Mouse (Mus musculus): ENCODE measurements at regions not wholly inside any gene's neighbourhood (a gene's known extent, or its start where the extent isn't known, plus 50 kb on each side); places are given as distances from the start of the nearest gene placed in this dataset.

DNA sequence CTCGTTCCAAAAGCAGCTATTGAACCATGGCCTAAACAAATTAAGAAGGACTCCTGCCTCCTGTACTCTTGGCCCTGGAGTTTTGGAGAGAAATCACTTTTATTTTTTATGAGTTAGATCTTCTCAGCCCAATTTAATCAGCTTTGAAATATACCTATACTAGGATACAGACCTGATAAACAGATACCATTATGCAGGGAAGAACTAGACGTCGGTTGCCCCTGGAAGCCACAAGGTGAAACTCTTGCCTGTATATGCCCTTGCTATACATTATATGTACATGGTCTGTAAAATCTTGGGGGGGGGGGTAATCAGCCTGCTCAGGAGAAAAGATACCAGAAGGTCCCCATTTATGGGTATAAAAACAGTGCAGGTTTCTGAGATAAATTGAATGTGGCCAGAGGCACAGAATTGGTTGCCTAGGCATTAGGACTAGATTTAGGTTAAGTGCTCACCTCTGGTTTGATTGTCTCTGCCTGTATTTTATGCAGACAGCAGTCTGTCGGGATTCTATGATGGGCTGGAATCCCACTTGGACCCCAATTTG, 1239.9 kb upstream of the A1bg start:
- Histone ChIP-seq H3K36me3 (ENCODE audit: control insufficient read depth, insufficient read depth, low read length) (no peaks in the 10 kb centered on the region), H3K9ac (ENCODE audit: low read length) (no peak overlapping the region), H3K27ac (replicated peaks; ENCODE audit: low read depth, low read length) (no peak overlapping the region), H3K27me3 (ENCODE audit: control insufficient read depth, insufficient read depth, low read length) (no peaks in the 10 kb centered on the region), H3K9me3 (ENCODE audit: control insufficient read depth, low read length) (no peaks in the 10 kb centered on the region), H3K4me1 (ENCODE audit: control insufficient read depth, insufficient read depth, low read length) (no peaks in the 10 kb centered on the region), H3K4me2 (ENCODE audit: low read depth, severe bottlenecking) (no peak overlapping the region), H3K4me3 (ENCODE audit: low read depth, low read length) (no peak overlapping the region)
- ATAC-seq (ENCODE audit: insufficient number of reproducible peaks, low FRiP score, low TSS enrichment, low read depth) (no peak), DNase-seq (ENCODE audit: low spot score) (no peak)
- 83% methylated on average over 4 of the region's 4 CpGs for WGBS

DNA sequence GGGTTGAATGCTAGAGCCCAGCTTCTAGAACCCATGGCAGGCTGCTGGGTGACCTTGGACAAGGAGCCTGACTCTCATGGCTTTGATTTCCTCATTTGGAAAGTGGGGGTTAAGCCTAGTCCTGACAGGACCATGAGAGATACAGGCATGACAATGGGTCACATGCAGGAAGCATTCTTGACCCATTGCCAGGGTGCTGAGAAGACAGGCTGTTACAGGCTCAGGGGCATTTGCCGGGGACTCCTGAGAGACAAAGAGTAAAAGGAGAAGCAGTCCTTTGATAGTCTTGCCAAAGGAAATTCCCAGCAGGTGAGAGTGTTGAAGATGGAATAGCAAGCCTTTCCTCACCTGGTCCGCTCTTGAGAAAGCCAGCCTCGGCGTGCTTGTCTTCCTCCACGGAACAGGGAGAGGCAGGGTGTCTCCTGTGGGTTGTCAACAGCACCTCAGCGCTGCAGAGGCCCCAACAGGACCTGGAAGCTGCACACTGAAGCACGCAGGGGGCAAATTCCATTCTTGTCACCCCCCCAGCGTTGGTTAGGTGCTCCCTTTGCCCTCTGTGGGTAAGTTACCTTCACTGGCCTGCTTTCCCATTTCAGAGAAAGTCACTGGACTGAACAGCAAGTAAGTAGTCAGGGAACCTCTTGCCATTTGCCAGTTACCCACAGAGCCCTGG, 1239.3 kb upstream of the A1bg start:
- ATAC-seq (ENCODE audit: insufficient number of reproducible peaks, low FRiP score, low TSS enrichment, low read depth) (no peak), DNase-seq (ENCODE audit: low spot score) (no peak)
- H3K9me3 ChIP-seq (ENCODE audit: control insufficient read depth, low read length): no peaks in the 10 kb centered on the region
- H3K27me3 ChIP-seq (ENCODE audit: control insufficient read depth, insufficient read depth, low read length): no peaks in the 10 kb centered on the region
- no peak overlapping the region for H3K4me3 ChIP-seq (ENCODE audit: low read depth, low read length)
- no peak overlapping the region for H3K4me2 ChIP-seq (ENCODE audit: low read depth, severe bottlenecking)
- H3K9ac ChIP-seq (ENCODE audit: low read length): no peak overlapping the region
- H3K27ac ChIP-seq (replicated peaks; ENCODE audit: low read depth, low read length): no peak overlapping the region
- no peaks in the 10 kb centered on the region for H3K36me3 ChIP-seq (ENCODE audit: control insufficient read depth, insufficient read depth, low read length)
- WGBS: 68% methylated on average over 8 of the region's 8 CpGs
- H3K4me1 ChIP-seq (ENCODE audit: control insufficient read depth, insufficient read depth, low read length): no peaks in the 10 kb centered on the region

DNA sequence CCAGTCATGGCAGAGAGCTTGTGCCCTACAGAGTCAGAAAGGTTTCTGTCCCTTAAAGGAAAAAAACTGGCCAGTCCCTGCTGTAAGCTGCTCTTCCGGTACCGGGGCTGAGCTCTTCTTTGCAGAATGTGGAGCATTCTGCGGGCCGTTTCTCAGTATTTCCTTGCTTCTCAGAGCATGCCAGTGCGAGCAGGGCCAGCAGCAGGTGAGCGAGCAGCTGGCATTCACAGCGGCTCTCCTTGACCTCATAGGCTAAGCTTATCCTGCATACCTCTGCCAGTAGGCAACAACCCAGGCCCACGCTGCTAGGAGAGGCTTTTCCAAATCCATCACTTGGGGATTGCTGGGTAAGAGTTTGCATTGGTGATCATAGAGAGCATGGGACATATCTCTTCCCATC, 1238.2 kb upstream of the A1bg start:
- no peak overlapping the region for H3K27ac ChIP-seq (replicated peaks; ENCODE audit: low read depth, low read length)
- H3K4me2 ChIP-seq (ENCODE audit: low read depth, severe bottlenecking): no peak overlapping the region
- ATAC-seq (ENCODE audit: insufficient number of reproducible peaks, low FRiP score, low TSS enrichment, low read depth) (no peak), DNase-seq (ENCODE audit: low spot score) (no peak)
- 89% methylated on average over 8 of the region's 8 CpGs for WGBS
- no peaks in the 10 kb centered on the region for H3K27me3 ChIP-seq (ENCODE audit: control insufficient read depth, insufficient read depth, low read length)
- no peaks in the 10 kb centered on the region for H3K4me1 ChIP-seq (ENCODE audit: control insufficient read depth, insufficient read depth, low read length)
- H3K9ac ChIP-seq (ENCODE audit: low read length): no peak overlapping the region
- no peak overlapping the region for H3K4me3 ChIP-seq (ENCODE audit: low read depth, low read length)
- H3K36me3 ChIP-seq (ENCODE audit: control insufficient read depth, insufficient read depth, low read length): no peaks in the 10 kb centered on the region
- H3K9me3 ChIP-seq (ENCODE audit: control insufficient read depth, low read length): no peaks in the 10 kb centered on the region

DNA sequence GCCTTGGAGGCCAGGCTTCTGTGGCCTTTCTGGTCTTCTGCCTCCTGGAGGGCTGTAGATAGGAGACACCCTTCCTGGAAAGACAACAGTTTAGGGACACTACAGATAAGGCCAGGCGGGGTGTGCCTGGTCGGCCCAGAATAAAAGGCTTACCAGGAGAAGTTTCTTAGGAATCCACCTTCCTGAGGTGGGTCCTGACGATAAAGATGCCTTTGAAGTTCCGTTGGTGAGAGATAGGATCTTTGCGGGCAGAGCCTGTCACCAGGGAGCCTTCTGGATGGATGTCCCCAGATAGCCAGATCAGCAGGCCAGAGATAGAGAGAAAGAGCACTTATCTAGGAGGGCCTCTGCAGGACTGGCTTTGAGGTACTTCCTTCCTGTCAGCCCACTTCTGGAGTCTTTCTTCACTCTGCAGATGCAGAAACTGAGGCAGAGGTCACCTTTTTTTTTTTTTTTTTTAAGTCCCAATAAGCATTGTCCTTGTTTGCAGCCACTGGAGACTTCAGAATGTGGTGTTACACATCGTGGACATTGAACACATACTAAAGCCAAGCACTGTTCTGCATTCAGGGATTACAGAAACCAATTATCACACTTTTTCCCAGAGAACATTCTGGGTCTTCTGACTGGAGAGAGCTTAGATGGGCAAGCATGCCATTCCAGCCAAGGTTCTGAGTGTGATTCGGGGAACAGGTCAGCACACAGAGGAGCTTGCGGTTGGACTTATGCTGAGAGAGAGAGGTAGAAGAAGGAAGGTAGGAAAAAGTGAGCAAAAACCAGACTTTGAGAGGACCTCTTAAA, 1236.3 kb upstream of the A1bg start:
- Histone ChIP-seq H3K27ac (replicated peaks; ENCODE audit: low read depth, low read length) (no peak overlapping the region), H3K36me3 (ENCODE audit: control insufficient read depth, insufficient read depth, low read length) (no peaks in the 10 kb centered on the region), H3K9ac (ENCODE audit: low read length) (no peak overlapping the region), H3K4me3 (ENCODE audit: low read depth, low read length) (no peak overlapping the region), H3K27me3 (ENCODE audit: control insufficient read depth, insufficient read depth, low read length) (no peaks in the 10 kb centered on the region), H3K9me3 (ENCODE audit: control insufficient read depth, low read length) (no peaks in the 10 kb centered on the region), H3K4me1 (ENCODE audit: control insufficient read depth, insufficient read depth, low read length) (no peaks in the 10 kb centered on the region), H3K4me2 (ENCODE audit: low read depth, severe bottlenecking) (no peak overlapping the region)
- ATAC-seq (ENCODE audit: insufficient number of reproducible peaks, low FRiP score, low TSS enrichment, low read depth) (no peak), DNase-seq (ENCODE audit: low spot score) (no peak)
- 64% methylated on average over 8 of the region's 8 CpGs for WGBS

DNA sequence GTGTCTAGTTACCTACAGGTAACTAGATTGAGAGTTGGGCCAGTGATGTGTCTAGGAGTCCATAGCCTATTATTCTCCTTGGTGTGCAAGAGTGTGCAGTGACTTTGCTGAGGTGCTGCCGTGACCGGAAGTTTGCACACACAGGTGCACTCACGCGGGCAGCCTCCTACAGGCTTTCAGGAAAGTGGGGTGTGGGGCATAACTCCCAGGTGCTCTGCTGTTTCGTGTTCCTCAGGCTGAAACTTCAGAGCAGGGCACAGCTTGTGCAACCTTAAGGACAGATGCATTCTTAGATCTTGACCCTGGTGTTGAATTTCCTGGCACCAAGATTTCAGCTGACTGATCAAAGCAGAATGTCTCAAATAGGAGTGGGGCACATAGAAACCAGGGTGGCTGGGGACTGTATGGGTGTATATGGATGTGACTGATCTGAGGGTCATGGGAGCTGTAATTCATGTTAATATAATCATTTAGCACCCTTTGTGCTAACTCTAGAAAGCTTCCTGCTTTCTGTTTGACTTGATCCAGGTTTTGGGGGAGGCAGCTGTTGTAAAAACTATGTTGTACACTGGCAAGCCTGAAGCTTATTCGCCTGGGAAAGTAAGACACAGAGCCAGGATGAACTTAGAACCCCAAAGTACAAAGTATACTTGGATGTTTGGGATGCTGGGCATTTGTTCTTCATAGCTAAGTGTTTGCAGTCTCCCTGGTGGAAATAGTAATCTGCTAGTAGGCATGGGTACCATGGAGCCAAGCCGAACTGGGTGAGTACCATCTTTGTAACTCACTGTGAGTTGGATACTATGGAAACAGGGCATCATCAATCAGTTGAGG, 1234.6 kb upstream of the A1bg start:
- WGBS: 87% methylated on average over 7 of the region's 7 CpGs
- Histone ChIP-seq H3K4me1 (ENCODE audit: control insufficient read depth, insufficient read depth, low read length) (no peaks in the 10 kb centered on the region), H3K27ac (replicated peaks; ENCODE audit: low read depth, low read length) (no peak overlapping the region), H3K4me3 (ENCODE audit: low read depth, low read length) (no peak overlapping the region), H3K36me3 (ENCODE audit: control insufficient read depth, insufficient read depth, low read length) (no peaks in the 10 kb centered on the region), H3K9ac (ENCODE audit: low read length) (no peak overlapping the region), H3K9me3 (ENCODE audit: control insufficient read depth, low read length) (no peaks in the 10 kb centered on the region), H3K27me3 (ENCODE audit: control insufficient read depth, insufficient read depth, low read length) (no peaks in the 10 kb centered on the region), H3K4me2 (ENCODE audit: low read depth, severe bottlenecking) (no peak overlapping the region)
- DNase-seq (ENCODE audit: low spot score) (no peak), ATAC-seq (ENCODE audit: insufficient number of reproducible peaks, low FRiP score, low TSS enrichment, low read depth) (no peak)

DNA sequence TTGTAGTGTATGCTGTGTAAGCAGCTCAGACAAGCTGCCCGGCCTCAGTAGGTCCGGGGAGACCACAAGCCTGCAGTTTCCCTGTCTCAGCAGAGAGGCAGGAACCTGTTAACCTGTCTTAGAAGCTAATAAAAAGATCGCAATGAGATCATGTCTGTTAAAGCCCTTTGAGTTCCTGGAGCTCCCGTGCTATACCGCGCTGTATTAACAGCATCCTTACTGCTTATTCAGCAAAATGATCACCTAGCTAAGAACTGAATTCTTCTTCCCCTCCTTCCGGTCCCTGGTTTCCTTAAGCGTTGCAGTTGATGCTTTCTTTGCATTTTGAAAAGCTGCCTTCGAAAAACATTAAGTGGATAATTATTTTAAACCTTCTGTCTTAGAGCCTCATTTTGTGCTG, 1230.4 kb upstream of the A1bg start:
- ATAC-seq (ENCODE audit: insufficient number of reproducible peaks, low FRiP score, low TSS enrichment, low read depth) (no peak), DNase-seq (ENCODE audit: low spot score) (no peak)
- Histone ChIP-seq H3K4me2 (ENCODE audit: low read depth, severe bottlenecking) (no peak overlapping the region), H3K9me3 (ENCODE audit: control insufficient read depth, low read length) (no peaks in the 10 kb centered on the region), H3K36me3 (ENCODE audit: control insufficient read depth, insufficient read depth, low read length) (no peaks in the 10 kb centered on the region), H3K4me3 (ENCODE audit: low read depth, low read length) (no peak overlapping the region), H3K9ac (ENCODE audit: low read length) (no peak overlapping the region), H3K27ac (replicated peaks; ENCODE audit: low read depth, low read length) (no peak overlapping the region), H3K27me3 (ENCODE audit: control insufficient read depth, insufficient read depth, low read length) (no peaks in the 10 kb centered on the region), H3K4me1 (ENCODE audit: control insufficient read depth, insufficient read depth, low read length) (no peaks in the 10 kb centered on the region)
- 70% methylated on average over 9 of the region's 9 CpGs for WGBS

DNA sequence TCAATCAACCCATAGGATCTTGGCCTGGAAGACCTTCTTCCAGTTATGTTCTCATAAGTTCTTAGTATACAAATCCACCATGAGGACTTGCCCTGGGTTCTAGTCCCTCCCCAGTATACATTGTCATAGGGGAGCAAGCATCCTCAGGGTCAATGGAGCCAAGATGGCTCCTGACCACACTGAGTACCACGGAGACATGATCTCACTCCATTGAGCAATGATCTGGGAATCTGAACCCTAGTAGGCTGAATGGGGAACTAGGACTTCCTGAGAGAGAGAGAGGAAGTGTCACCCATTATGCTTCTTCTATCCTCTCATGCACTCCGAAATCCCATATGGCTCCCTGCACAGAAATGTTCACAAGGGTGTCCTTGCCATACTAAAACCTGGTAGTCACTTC, 1229.3 kb upstream of the A1bg start:
- 95% methylated on average over 2 of the region's 2 CpGs for WGBS
- no peak for ATAC-seq (ENCODE audit: insufficient number of reproducible peaks, low FRiP score, low TSS enrichment, low read depth)
- no peaks in the 10 kb centered on the region for H3K36me3 ChIP-seq (ENCODE audit: control insufficient read depth, insufficient read depth, low read length)

DNA sequence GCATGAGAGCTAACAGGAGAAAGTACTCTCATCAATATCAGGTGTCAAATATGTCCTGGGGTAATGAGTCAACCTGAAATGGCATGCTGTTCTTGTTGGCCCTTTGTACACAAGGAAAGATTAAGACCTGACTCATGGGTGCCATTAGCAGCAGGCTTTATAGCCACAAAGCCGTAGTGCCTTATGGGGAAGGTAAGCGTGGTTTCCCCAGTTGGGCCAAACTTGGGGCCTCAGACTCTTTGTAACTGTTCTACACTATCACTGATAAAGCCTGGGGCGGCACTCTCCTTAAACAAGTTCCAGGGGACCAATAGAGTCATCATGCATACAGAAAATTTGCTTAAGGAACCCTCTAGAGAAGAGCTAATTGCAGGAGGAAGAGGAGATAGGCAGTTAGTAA, 1228.9 kb upstream of the A1bg start:
- DNase-seq (ENCODE audit: low spot score) (no peak), ATAC-seq (ENCODE audit: insufficient number of reproducible peaks, low FRiP score, low TSS enrichment, low read depth) (no peak)
- H3K4me3 ChIP-seq (ENCODE audit: low read depth, low read length): no peak overlapping the region
- H3K27me3 ChIP-seq (ENCODE audit: control insufficient read depth, insufficient read depth, low read length): no peaks in the 10 kb centered on the region
- no peaks in the 10 kb centered on the region for H3K36me3 ChIP-seq (ENCODE audit: control insufficient read depth, insufficient read depth, low read length)
- H3K27ac ChIP-seq (replicated peaks; ENCODE audit: low read depth, low read length): no peak overlapping the region
- 88% methylated on average over 3 of the region's 3 CpGs for WGBS
- no peaks in the 10 kb centered on the region for H3K4me1 ChIP-seq (ENCODE audit: control insufficient read depth, insufficient read depth, low read length)
- H3K4me2 ChIP-seq (ENCODE audit: low read depth, severe bottlenecking): no peak overlapping the region
- no peak overlapping the region for H3K9ac ChIP-seq (ENCODE audit: low read length)
- no peaks in the 10 kb centered on the region for H3K9me3 ChIP-seq (ENCODE audit: control insufficient read depth, low read length)

More for the DNA sequence above, 1229.3 kb upstream of the A1bg start:
- Histone ChIP-seq H3K4me1 (ENCODE audit: control insufficient read depth, insufficient read depth, low read length) (no peaks in the 10 kb centered on the region), H3K4me2 (ENCODE audit: low read depth, severe bottlenecking) (no peak overlapping the region), H3K27ac (replicated peaks; ENCODE audit: low read depth, low read length) (no peak overlapping the region), H3K9me3 (ENCODE audit: control insufficient read depth, low read length) (no peaks in the 10 kb centered on the region), H3K4me3 (ENCODE audit: low read depth, low read length) (no peak overlapping the region), H3K27me3 (ENCODE audit: control insufficient read depth, insufficient read depth, low read length) (no peaks in the 10 kb centered on the region), H3K9ac (ENCODE audit: low read length) (no peak overlapping the region)
- DNase-seq (ENCODE audit: low spot score): no peak
